In the genomic region with DNA sequence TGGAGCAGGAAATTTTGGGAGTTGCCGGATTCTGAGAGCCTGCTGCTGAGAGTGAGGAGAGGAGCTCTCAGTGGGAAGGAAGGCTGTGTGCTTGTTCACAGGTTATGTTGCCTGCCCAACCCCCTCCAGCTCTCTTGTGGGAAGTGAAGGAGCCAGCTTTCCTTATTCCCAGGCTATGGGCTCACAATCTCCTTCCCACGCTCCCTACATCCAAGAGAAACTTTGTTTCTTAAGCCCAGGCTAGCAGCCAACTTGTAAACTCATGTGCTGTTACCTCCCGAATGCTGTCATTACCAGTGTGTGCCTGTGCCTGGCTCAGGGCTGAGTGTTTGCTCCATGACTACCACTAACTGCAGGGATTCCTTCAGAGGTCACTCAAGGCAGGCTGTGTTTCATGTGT, we compare ENCODE assay signal across 13 mouse cellular contexts. TPM values are rescaled to one million over a fixed set of nuclear protein-coding genes. Genes with fewer than 3 reads are reported as not detected.
"Had no signal": no experiment of that assay in that cellular context is flagged by ENCODE, and none has a peak within 500 bp of the region (broad histone marks: within the 10 kb centered on the region; RNA-seq: fewer than 3 reads in every experiment).

No protein-coding gene starts in this region.

- ATAC-seq: lung, postnatal 0 days; midbrain, embryonic 13.5 days had no signal

- H3K9me3 ChIP-seq: limb, embryonic 10.5 days; liver, embryonic 15.5 days; midbrain, embryonic 13.5 days; neural tube, embryonic 15.5 days had no signal

- H3K27ac ChIP-seq: limb, embryonic 10.5 days; liver, embryonic 15.5 days; midbrain, embryonic 13.5 days; neural tube, embryonic 15.5 days had no signal

- DNase-seq: kidney, postnatal 10 days; lung, adult 2 months; lung, postnatal 36 days; right cerebral cortex, postnatal 4 days; thymus, adult 2 months; thymus, postnatal 25 days had no signal

- H3K36me3 ChIP-seq: limb, embryonic 10.5 days; liver, embryonic 15.5 days; midbrain, embryonic 13.5 days; neural tube, embryonic 15.5 days had no signal

- H3K4me3 ChIP-seq: limb, embryonic 10.5 days; liver, embryonic 15.5 days; midbrain, embryonic 13.5 days; myocyte; neural tube, embryonic 15.5 days had no signal

- H3K9ac ChIP-seq: liver, embryonic 15.5 days; midbrain, embryonic 13.5 days; neural tube, embryonic 15.5 days had no signal

- H3K27me3 ChIP-seq: midbrain, embryonic 13.5 days; neural tube, embryonic 15.5 days had no signal

- H3K4me2 ChIP-seq: liver, embryonic 11.5 days; liver, embryonic 15.5 days; midbrain, embryonic 13.5 days; neural tube, embryonic 15.5 days had no signal

RNA-seq across cellular contexts. Expression of a gene that starts 39.8 kb away (rescaled TPM):
- polyA plus RNA-seq: myocyte had no signal
